Mouse (Mus musculus) megakaryocyte, embryonic 14.5 days (primary cell): ENCODE measurements around the gene Noa1.

Experiments
- FLI1 ChIP-seq: IDR thresholded peaks from 2 replicates; pipeline ENCODE4 v1.6.1; 2012; ENCODE audit warnings: low read length, inconsistent platforms, mixed read lengths
- GATA1 ChIP-seq: IDR thresholded peaks from 3 replicates; pipeline ENCODE4 v1.6.1; 2012; ENCODE audit warnings: mixed read lengths, low read length, inconsistent platforms, borderline replicate concordance

GRCm38 (mm10) chr5:77287901-77288300, 22.0 kb downstream of the Noa1 start:
- no peak for TF ChIP-seq FLI1
- no peak for TF ChIP-seq GATA1
